Mouse (Mus musculus): Measurements from ENCODE around the gene Hoxc9.

DNA sequence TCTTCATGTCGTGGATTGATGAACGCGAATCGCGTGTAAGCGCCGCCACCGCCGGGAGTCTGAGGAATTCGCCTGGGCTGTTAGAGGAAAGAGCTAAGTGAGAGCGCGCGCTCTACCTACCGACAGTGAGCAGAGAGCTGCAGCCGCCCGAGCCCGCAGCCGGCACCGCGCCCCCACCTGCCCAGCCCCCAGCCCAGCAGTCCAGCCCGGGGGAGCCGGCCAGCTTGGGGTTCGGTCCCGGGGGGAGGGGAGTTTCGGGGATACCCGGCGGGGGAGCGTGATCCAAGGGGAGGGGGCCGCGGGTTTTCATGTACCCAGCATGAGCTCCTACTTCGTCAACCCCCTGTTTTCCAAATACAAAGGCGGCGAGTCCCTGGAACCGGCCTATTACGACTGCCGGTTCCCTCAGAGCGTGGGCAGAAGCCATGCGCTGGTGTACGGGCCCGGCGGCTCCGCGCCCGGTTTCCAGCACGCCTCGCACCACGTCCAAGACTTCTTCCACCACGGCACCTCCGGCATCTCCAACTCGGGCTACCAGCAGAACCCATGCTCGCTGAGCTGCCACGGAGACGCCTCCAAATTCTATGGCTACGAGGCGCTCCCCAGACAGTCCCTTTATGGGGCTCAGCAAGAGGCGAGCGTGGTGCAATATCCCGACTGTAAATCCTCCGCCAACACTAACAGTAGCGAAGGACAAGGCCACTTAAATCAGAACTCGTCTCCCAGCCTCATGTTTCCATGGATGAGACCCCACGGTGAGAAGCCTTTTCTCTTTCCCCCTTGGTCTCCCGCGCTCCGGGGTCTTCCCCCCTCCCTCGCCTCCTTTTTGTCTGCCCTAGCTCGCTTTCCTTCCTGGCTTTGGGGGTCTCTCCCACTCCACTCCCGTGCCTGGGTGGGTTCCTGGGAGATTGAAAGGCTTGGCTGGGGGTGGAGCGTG lies 14.5 kb downstream of the Hoxc9 start, which contains the start of gene Hoxc8:
- TF ChIP-seq CTCF (IDR thresholded peaks at IDR 0.05) (no peak), EP300 (IDR thresholded peaks at IDR 0.05) (no peak)

All from lung, postnatal 0 days (tissue).